Mouse (Mus musculus): Measurements from ENCODE around the gene Immp2l. TPM values are rescaled to one million over a fixed set of nuclear protein-coding genes. Genes with fewer than 3 reads are reported as not detected.

Gene Immp2l
- total RNA-seq (2012; rRNA removed): 11.4 and 24.1 TPM in 2 replicates

GRCm38 (mm10) chr12:41023511-41024421 is at the start of gene Immp2l:
Gene Immp2l, plus strand, starts transcription at chr12:41024090.
- in situ Hi-C loops (cut with MboI; ENCODE audit: low sequenced_read_pairs in 2 of 2, unreplicated experiment in 2 of 2): no loop called here
- TF ChIP-seq ZNF384 (IDR thresholded peaks at IDR 0.05; ENCODE audit: low read depth, low read length): peak; percentile 76
- TF ChIP-seq ZC3H11A (IDR thresholded peaks at IDR 0.05; ENCODE audit: borderline replicate concordance, low read depth, low read length): no peak
- no peak for TF ChIP-seq CHD2 (IDR thresholded peaks at IDR 0.05; ENCODE audit: low read depth, low read length)
- TF ChIP-seq HCFC1 (IDR thresholded peaks at IDR 0.05; ENCODE audit: borderline replicate concordance, insufficient read depth, low read length): peak; percentile 48; the same call in 1 of the 2 replicates
- TF ChIP-seq MAFK (IDR thresholded peaks at IDR 0.05; ENCODE audit: insufficient read depth, low read depth, low read length): no peak
- no peak within 1 kb of the TSS for H3K27ac ChIP-seq (ENCODE audit: insufficient read depth, low read depth, low read length, poor library complexity, severe bottlenecking)

GRCm38 (mm10) chr12:40978719-40979500 is 45.0 kb upstream of the Immp2l start:
- no peak for DNase-seq (ENCODE audit: low read depth, low spot score)
- in situ Hi-C loops (cut with MboI; ENCODE audit: low sequenced_read_pairs in 2 of 2, unreplicated experiment in 2 of 2): no loop called here
- Histone ChIP-seq H3K4me1 (ENCODE audit: control insufficient read depth in 2 of 2, insufficient read depth in 2 of 2, low read length in 2 of 2, poor library complexity in 1 of 2) (peaks cover 5 to 16% of the 10 kb centered on the region in 2 experiments; a peak in 3 of 4 replicates), H3K36me3 (ENCODE audit: control insufficient read depth, insufficient read depth, low read length, poor library complexity, severe bottlenecking) (no peaks in the 10 kb centered on the region), H3K9me3 (ENCODE audit: control insufficient read depth, insufficient read depth, low read depth, low read length) (no peaks in the 10 kb centered on the region), H3K27ac (ENCODE audit: insufficient read depth, low read depth, low read length, poor library complexity, severe bottlenecking) (no peak overlapping the region), H3K4me3 (ENCODE audit: insufficient read depth in 1 of 2, low read depth in 1 of 2, low read length in 2 of 2, poor library complexity in 1 of 2, severe bottlenecking in 1 of 2) (no peak overlapping the region), H3K9ac (ENCODE audit: insufficient read depth, low read depth, low read length, poor library complexity, severe bottlenecking) (no peak overlapping the region)
- no peak for TF ChIP-seq ZNF384 (IDR thresholded peaks at IDR 0.05; ENCODE audit: low read depth, low read length)
- TF ChIP-seq HCFC1 (IDR thresholded peaks at IDR 0.05; ENCODE audit: borderline replicate concordance, insufficient read depth, low read length): no peak
- no peak for TF ChIP-seq CHD2 (IDR thresholded peaks at IDR 0.05; ENCODE audit: low read depth, low read length)
- TF ChIP-seq ZC3H11A (IDR thresholded peaks at IDR 0.05; ENCODE audit: borderline replicate concordance, low read depth, low read length): no peak
- TF ChIP-seq MAFK (IDR thresholded peaks at IDR 0.05; ENCODE audit: insufficient read depth, low read depth, low read length): no peak

More at GRCm38 (mm10) chr12:41023511-41024421, at the start of gene Immp2l:
- Histone ChIP-seq H3K9ac (ENCODE audit: insufficient read depth, low read depth, low read length, poor library complexity, severe bottlenecking) (peak within 1 kb of the TSS; percentile 85), H3K9me3 (ENCODE audit: control insufficient read depth, insufficient read depth, low read depth, low read length) (no peaks in the 10 kb centered on the region), H3K4me3 (ENCODE audit: insufficient read depth in 1 of 2, low read depth in 1 of 2, low read length in 2 of 2, poor library complexity in 1 of 2, severe bottlenecking in 1 of 2) (peak within 1 kb of the TSS; percentile 70 to 81), H3K4me1 (ENCODE audit: control insufficient read depth in 2 of 2, insufficient read depth in 2 of 2, low read length in 2 of 2, poor library complexity in 1 of 2) (no peaks in the 10 kb centered on the region), H3K36me3 (ENCODE audit: control insufficient read depth, insufficient read depth, low read length, poor library complexity, severe bottlenecking) (no peaks in the 10 kb centered on the region)
- DNase-seq (ENCODE audit: low read depth, low spot score): peak; percentile 91

- Histone ChIP-seq H3K36me3 (ENCODE audit: control insufficient read depth, insufficient read depth, low read length, poor library complexity, severe bottlenecking) (no peaks in the 10 kb centered on the region), H3K27ac (ENCODE audit: insufficient read depth, low read depth, low read length, poor library complexity, severe bottlenecking) (no peak overlapping the region), H3K4me3 (ENCODE audit: insufficient read depth in 1 of 2, low read depth in 1 of 2, low read length in 2 of 2, poor library complexity in 1 of 2, severe bottlenecking in 1 of 2) (no peak overlapping the region), H3K9me3 (ENCODE audit: control insufficient read depth, insufficient read depth, low read depth, low read length) (no peaks in the 10 kb centered on the region), H3K9ac (ENCODE audit: insufficient read depth, low read depth, low read length, poor library complexity, severe bottlenecking) (no peak overlapping the region), H3K4me1 (ENCODE audit: control insufficient read depth in 2 of 2, insufficient read depth in 2 of 2, low read length in 2 of 2, poor library complexity in 1 of 2) (peaks cover 5 to 20% of the 10 kb centered on the region in 2 experiments; a peak in 3 of 4 replicates)
- DNase-seq (ENCODE audit: low read depth, low spot score): no peak
- no peak for TF ChIP-seq MAFK (IDR thresholded peaks at IDR 0.05; ENCODE audit: insufficient read depth, low read depth, low read length)
- no peak for TF ChIP-seq CHD2 (IDR thresholded peaks at IDR 0.05; ENCODE audit: low read depth, low read length)
- TF ChIP-seq HCFC1 (IDR thresholded peaks at IDR 0.05; ENCODE audit: borderline replicate concordance, insufficient read depth, low read length): no peak
- TF ChIP-seq ZNF384 (IDR thresholded peaks at IDR 0.05; ENCODE audit: low read depth, low read length): no peak
- TF ChIP-seq ZC3H11A (IDR thresholded peaks at IDR 0.05; ENCODE audit: borderline replicate concordance, low read depth, low read length): no peak
- in situ Hi-C loops (cut with MboI; ENCODE audit: low sequenced_read_pairs in 2 of 2, unreplicated experiment in 2 of 2): no loop called here
These were observed 44.2 kb upstream of the Immp2l start for GRCm38 (mm10) chr12:40979716-40980115.

- no peak for DNase-seq (ENCODE audit: low read depth, low spot score)
- Histone ChIP-seq H3K9ac (ENCODE audit: insufficient read depth, low read depth, low read length, poor library complexity, severe bottlenecking) (no peak overlapping the region), H3K27ac (ENCODE audit: insufficient read depth, low read depth, low read length, poor library complexity, severe bottlenecking) (no peak overlapping the region), H3K4me3 (ENCODE audit: insufficient read depth in 1 of 2, low read depth in 1 of 2, low read length in 2 of 2, poor library complexity in 1 of 2, severe bottlenecking in 1 of 2) (no peak overlapping the region), H3K36me3 (ENCODE audit: control insufficient read depth, insufficient read depth, low read length, poor library complexity, severe bottlenecking) (no peaks in the 10 kb centered on the region), H3K4me1 (ENCODE audit: control insufficient read depth in 2 of 2, insufficient read depth in 2 of 2, low read length in 2 of 2, poor library complexity in 1 of 2) (peaks cover 4 to 18% of the 10 kb centered on the region in 2 experiments; a peak in 3 of 4 replicates), H3K9me3 (ENCODE audit: control insufficient read depth, insufficient read depth, low read depth, low read length) (no peaks in the 10 kb centered on the region)
- TF ChIP-seq MAFK (IDR thresholded peaks at IDR 0.05; ENCODE audit: insufficient read depth, low read depth, low read length) (no peak), ZC3H11A (IDR thresholded peaks at IDR 0.05; ENCODE audit: borderline replicate concordance, low read depth, low read length) (no peak)
- in situ Hi-C loops (cut with MboI; ENCODE audit: low sequenced_read_pairs in 2 of 2, unreplicated experiment in 2 of 2): no loop called here
These were observed 43.7 kb upstream of the Immp2l start for GRCm38 (mm10) chr12:40980160-40980559.

All from ES-E14 (cell line).